Mouse (Mus musculus) kidney, postnatal 36 days (tissue): ENCODE results near the gene Bcl6.
A peak's percentile ranks its signal among the peaks of the same experiment; 100 is the strongest.

Experiments used
- DNase-seq, 2 experiments: peaks; one replicate each; pipeline ENCODE4 v3.0.0; 2021 to 2022; ENCODE audit warnings: mixed read lengths in 2 of 2

The Bcl6 gene

GRCm38 (mm10) chr16:23990161-23990970 is 1.7 kb upstream of the Bcl6 start:
- DNase-seq = no peak

GRCm38 (mm10) chr16:23989209-23990160 is 833 bp upstream of the Bcl6 start:
- DNase-seq = peak; percentile 48 to 55

GRCm38 (mm10) chr16:23988157-23988465 is 541 bp downstream of the Bcl6 start:
- DNase-seq = no peak

- peak; percentile 35 to 65 for DNase-seq
Observed at GRCm38 (mm10) chr16:23987341-23988156, 1.1 kb downstream of the Bcl6 start.

- DNase-seq = peak in 1 of 2 experiments; percentile 48
Observed at GRCm38 (mm10) chr16:23986871-23987270, 1.8 kb downstream of the Bcl6 start.

GRCm38 (mm10) chr16:23986176-23986575 is 2.5 kb downstream of the Bcl6 start:
- DNase-seq = peak; percentile 52 to 58

- peak; percentile 49 to 82 for DNase-seq
Observed at GRCm38 (mm10) chr16:23985467-23985861, 3.2 kb downstream of the Bcl6 start.

GRCm38 (mm10) chr16:23984760-23985466 is 3.7 kb downstream of the Bcl6 start:
- DNase-seq = peak; percentile 59 to 73

GRCm38 (mm10) chr16:23984183-23984582 is 4.5 kb downstream of the Bcl6 start:
- DNase-seq = peak; percentile 93 to 95

- peak; percentile 77 to 94 for DNase-seq
Observed at GRCm38 (mm10) chr16:23982891-23983588, 5.6 kb downstream of the Bcl6 start.

GRCm38 (mm10) chr16:23981925-23982851 is 6.5 kb downstream of the Bcl6 start:
- peak; percentile 93 to 94 for DNase-seq

- peak; percentile 61 to 78 for DNase-seq
Observed at GRCm38 (mm10) chr16:23980991-23981720, 7.5 kb downstream of the Bcl6 start.

- DNase-seq = peak in 1 of 2 experiments; percentile 28
Observed at GRCm38 (mm10) chr16:23980201-23980870, 8.3 kb downstream of the Bcl6 start.

- DNase-seq = peak in 1 of 2 experiments; percentile 52
Observed at GRCm38 (mm10) chr16:23979446-23979845, 9.2 kb downstream of the Bcl6 start.

- DNase-seq = no peak
Observed at GRCm38 (mm10) chr16:23978495-23978894, 10.2 kb downstream of the Bcl6 start.

- DNase-seq = no peak
Observed at GRCm38 (mm10) chr16:23977732-23978131, 10.9 kb downstream of the Bcl6 start.

GRCm38 (mm10) chr16:23976196-23976595 is 12.5 kb downstream of the Bcl6 start:
- DNase-seq = no peak

- DNase-seq = no peak
Observed at GRCm38 (mm10) chr16:23973635-23974367, 14.9 kb downstream of the Bcl6 start.
